Mouse (Mus musculus): ENCODE results near the gene Fggy. TPM values are rescaled to one million over a fixed set of nuclear protein-coding genes. Genes with fewer than 3 reads are reported as not detected.

The Fggy gene
- total and polyA plus RNA-seq, 3 experiments: not detected

DNA sequence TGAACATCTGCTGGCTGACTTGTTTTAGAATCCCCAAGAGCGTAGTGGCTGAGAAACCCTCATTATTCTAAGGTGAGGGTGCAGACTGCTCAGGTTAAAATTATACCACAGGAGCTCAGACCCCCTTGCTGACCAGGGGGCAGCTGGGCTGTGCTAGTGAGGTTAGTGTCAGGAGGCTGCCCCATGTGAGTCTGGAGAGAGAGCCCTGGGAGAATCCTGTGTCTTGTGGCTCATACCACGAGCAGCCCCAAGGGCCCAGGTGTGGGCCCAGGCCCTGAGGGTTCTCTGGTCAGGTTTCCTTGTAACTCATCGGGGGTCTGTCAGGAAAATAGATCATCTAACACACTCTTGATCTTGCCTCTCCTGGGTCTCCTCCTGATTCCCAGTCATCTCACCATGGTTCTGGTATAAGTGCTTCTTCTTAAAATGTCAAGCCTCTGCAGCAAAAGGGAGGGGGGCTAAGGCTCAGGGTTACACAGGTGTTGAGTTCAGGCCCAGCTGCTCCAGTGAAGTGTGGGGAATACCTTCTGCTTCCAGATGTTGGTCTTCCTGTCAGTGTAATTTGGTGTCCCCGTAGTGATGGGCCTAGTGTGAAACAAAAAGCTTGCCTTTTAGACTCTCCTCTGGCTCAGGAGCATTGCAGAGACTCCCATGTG lies 26.9 kb downstream of the Fggy start:
- no peaks in the 10 kb centered on the region for H3K27me3 ChIP-seq (ENCODE audit: control insufficient read depth in 1 of 2, insufficient read depth in 2 of 2, low read length in 2 of 2)
- H3K4me1 ChIP-seq (ENCODE audit: control insufficient read depth in 1 of 2, insufficient read depth in 2 of 2, low read length in 2 of 2): no peaks in the 10 kb centered on the region
- H3K27ac ChIP-seq (ENCODE audit: control insufficient read depth, low read depth, low read length): no peak overlapping the region
- no peak overlapping the region for H3K9ac ChIP-seq (ENCODE audit: control insufficient read depth, low read depth, low read length, poor library complexity, severe bottlenecking)
- H3K4me3 ChIP-seq (ENCODE audit: control insufficient read depth in 1 of 2, insufficient read depth in 1 of 2, low read depth in 2 of 2, low read length in 2 of 2): no peak overlapping the region
- no peaks in the 10 kb centered on the region for H3K9me3 ChIP-seq (replicated peaks; ENCODE audit: insufficient read depth, low read length)
- TF ChIP-seq KAT2A (conservative IDR thresholded peaks at IDR 0.05; ENCODE audit: low read depth, low read length) (no peak), BHLHE40 (IDR thresholded peaks at IDR 0.05; ENCODE audit: borderline replicate concordance, low read depth, low read length) (no peak), NELFE (IDR thresholded peaks at IDR 0.05; ENCODE audit: low read depth, low read length) (no peak), ELF1 (IDR thresholded peaks at IDR 0.05; ENCODE audit: low read depth, low read length) (no peak), USF2 (IDR thresholded peaks at IDR 0.05; ENCODE audit: borderline replicate concordance in 1 of 2, insufficient read depth in 1 of 2, low read depth in 1 of 2, low read length in 2 of 2) (no peak)
- H3K36me3 ChIP-seq (ENCODE audit: control insufficient read depth in 1 of 2, insufficient read depth in 2 of 2, low read length in 2 of 2): no peaks in the 10 kb centered on the region
- DNase-seq (ENCODE audit: low read depth, low spot score): no peak
- no peaks in the 10 kb centered on the region for H3K79me2 ChIP-seq (ENCODE audit: control insufficient read depth, insufficient read depth, low read length, poor library complexity)

DNA sequence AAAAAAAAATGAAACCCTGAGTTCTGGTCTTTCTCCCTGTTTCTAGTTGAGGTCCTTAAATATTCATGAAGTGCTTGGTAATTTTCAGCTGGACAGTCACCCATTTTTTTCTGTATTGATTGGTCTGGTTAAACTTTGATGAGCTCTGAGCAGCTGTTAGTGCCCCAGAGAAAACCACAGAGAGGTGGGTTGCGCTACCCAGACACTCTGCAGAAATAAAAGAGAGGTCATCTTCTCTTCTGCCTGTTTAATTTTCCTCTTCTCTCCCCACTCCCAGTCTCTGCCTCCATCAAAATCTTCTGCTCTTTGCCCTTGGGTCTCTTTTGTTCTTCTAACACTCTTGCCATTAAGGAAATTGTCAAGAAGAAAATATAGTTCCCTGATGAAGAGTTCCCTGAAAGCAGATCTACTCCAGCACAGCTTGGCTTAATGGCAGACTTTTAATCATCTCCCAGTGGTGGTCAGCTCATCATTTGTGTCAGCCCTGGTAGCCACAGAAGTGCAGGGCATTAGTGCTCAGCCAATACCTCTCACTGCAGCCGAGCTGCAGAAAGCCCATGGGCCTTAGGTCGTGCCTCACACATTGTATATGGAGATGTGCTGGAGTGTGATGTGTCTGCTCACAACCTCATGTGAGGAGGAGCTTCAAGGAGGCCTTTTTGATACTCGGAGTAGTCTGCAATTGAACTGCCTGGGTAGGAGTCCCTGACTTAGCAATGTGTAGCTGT lies 29.1 kb downstream of the Fggy start:
- Histone ChIP-seq H3K4me1 (ENCODE audit: control insufficient read depth in 1 of 2, insufficient read depth in 2 of 2, low read length in 2 of 2) (no peaks in the 10 kb centered on the region), H3K9me3 (replicated peaks; ENCODE audit: insufficient read depth, low read length) (no peaks in the 10 kb centered on the region), H3K4me3 (ENCODE audit: control insufficient read depth in 1 of 2, insufficient read depth in 1 of 2, low read depth in 2 of 2, low read length in 2 of 2) (no peak overlapping the region), H3K9ac (ENCODE audit: control insufficient read depth, low read depth, low read length, poor library complexity, severe bottlenecking) (no peak overlapping the region), H3K79me2 (ENCODE audit: control insufficient read depth, insufficient read depth, low read length, poor library complexity) (no peaks in the 10 kb centered on the region), H3K27ac (ENCODE audit: control insufficient read depth, low read depth, low read length) (no peak overlapping the region), H3K27me3 (ENCODE audit: control insufficient read depth in 1 of 2, insufficient read depth in 2 of 2, low read length in 2 of 2) (no peaks in the 10 kb centered on the region), H3K36me3 (ENCODE audit: control insufficient read depth in 1 of 2, insufficient read depth in 2 of 2, low read length in 2 of 2) (no peaks in the 10 kb centered on the region)
- TF ChIP-seq MYC (IDR thresholded peaks at IDR 0.05; ENCODE audit: low read depth, low read length) (no peak), ETS1 (IDR thresholded peaks at IDR 0.05; ENCODE audit: low read depth, low read length) (no peak), KAT2A (conservative IDR thresholded peaks at IDR 0.05; ENCODE audit: low read depth, low read length) (no peak), HCFC1 (IDR thresholded peaks at IDR 0.05; ENCODE audit: low read depth, low read length) (no peak), MXI1 (IDR thresholded peaks at IDR 0.05; ENCODE audit: low read depth, low read length) (no peak), MYB (IDR thresholded peaks at IDR 0.05; ENCODE audit: low read depth, low read length) (no peak), POLR2AphosphoS5 (IDR thresholded peaks at IDR 0.05; ENCODE audit: borderline replicate concordance, low read depth, low read length) (no peak), ZC3H11A (IDR thresholded peaks at IDR 0.05; ENCODE audit: low read depth, low read length) (no peak), TCF12 (IDR thresholded peaks at IDR 0.05; ENCODE audit: low read depth, low read length) (no peak)
- DNase-seq (ENCODE audit: low read depth, low spot score): no peak
